Mouse (Mus musculus): ENCODE measurements at regions not wholly inside any gene's neighbourhood (a gene's known extent, or its start where the extent isn't known, plus 50 kb on each side); places are given as distances from the start of the nearest gene placed in this dataset.

DNA sequence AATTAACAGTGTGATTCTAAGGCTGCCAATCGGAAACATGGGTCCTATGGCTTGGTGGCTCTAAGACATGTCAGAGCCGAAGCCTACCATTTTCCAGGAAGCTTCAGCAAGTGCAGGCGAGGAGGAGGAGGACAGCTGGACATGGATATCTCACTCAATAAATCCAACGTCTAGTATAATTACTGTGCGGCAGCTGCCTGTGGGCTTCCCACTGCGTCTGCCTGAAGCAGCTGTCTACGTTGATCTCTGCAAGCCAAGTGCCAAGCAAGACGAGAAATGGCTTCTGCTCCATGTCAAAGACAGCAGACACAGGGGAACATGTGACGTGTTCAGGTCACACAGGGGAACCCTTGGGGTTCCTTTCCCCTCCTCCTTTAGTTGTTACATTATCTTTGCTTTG lies 279.2 kb downstream of the Prdm2 start:
- TF ChIP-seq CTCF (IDR thresholded peaks at IDR 0.05; ENCODE audit: low read depth, low read length): no peak
- TF ChIP-seq POLR2A (IDR thresholded peaks at IDR 0.05; ENCODE audit: insufficient read depth, low read length): no peak
- TF ChIP-seq EP300 (IDR thresholded peaks at IDR 0.05; ENCODE audit: insufficient read depth, low read depth, low read length): no peak
